ENCODE assay signal across 15 mouse cellular contexts in genomic region chr12:25891391-25892167, GRCm38 (mm10).
DNase-seq lines count a peak whose midpoint lies in the region; ATAC-seq and TF ChIP-seq lines count a peak whose summit lies in the region.
"Had no signal": no experiment of that assay in that cellular context is flagged by ENCODE, and none has a peak within 500 bp of the region (broad histone marks: within the 10 kb centered on the region; RNA-seq: fewer than 3 reads in every experiment).

No protein-coding gene starts in this region.

- H3K27me3 ChIP-seq in midbrain, embryonic 14.5 days (ENCODE audit: control insufficient read depth, insufficient read depth, low read length), result no peaks in the 10 kb centered on the region
- H3K27me3 ChIP-seq in midbrain, embryonic 10.5 days (ENCODE audit: low read depth, poor library complexity, severe bottlenecking), result no peaks in the 10 kb centered on the region
- no peaks in the 10 kb centered on the region for H3K27me3 ChIP-seq in forebrain, embryonic 16.5 days (replicated peaks; ENCODE audit: control insufficient read depth, insufficient read depth, low read length)
- H3K27me3 ChIP-seq: liver, embryonic 12.5 days; megakaryocyte, embryonic 14.5 days; neural tube, embryonic 13.5 days had no signal

- TF ChIP-seq CTCF in gastrocnemius, adult 2 months (IDR thresholded peaks at IDR 0.05), result peak; percentile 9; the same call in 1 of the 2 replicates

- H3K4me1 ChIP-seq in midbrain, embryonic 14.5 days (ENCODE audit: control insufficient read depth, insufficient read depth, low read length), result no peaks in the 10 kb centered on the region
- peaks cover 5% of the 10 kb centered on the region for H3K4me1 ChIP-seq in midbrain, embryonic 10.5 days
- peaks cover 3% of the 10 kb centered on the region; the same call in 1 of the 2 replicates for H3K4me1 ChIP-seq in forebrain, embryonic 16.5 days (replicated peaks; ENCODE audit: control insufficient read depth, insufficient read depth, low read length)
- H3K4me1 ChIP-seq: liver, embryonic 12.5 days; megakaryocyte, embryonic 14.5 days; neural tube, embryonic 13.5 days had no signal

- ATAC-seq in midbrain, embryonic 14.5 days (ENCODE audit: low FRiP score, low TSS enrichment), result no peak
- peak; percentile 18; the same call in 1 of the 2 replicates for ATAC-seq in forebrain, embryonic 16.5 days
- ATAC-seq: liver, embryonic 12.5 days had no signal

- DNase-seq in gastrocnemius, adult 2 months, result no peak
- DNase-seq in gastrocnemius, postnatal 36 days, result no peak
- peak; percentile 18 for DNase-seq in midbrain, embryonic 14.5 days
- DNase-seq in midbrain, embryonic 10.5 days (ENCODE audit: low spot score), result no peak
- DNase-seq in retina, embryonic 14.5 days (ENCODE audit: low spot score), result peak; percentile 14
- no peak for DNase-seq in left cerebral cortex, adult 9 months (ENCODE audit: low spot score in 2 of 2)
- no peak for DNase-seq in layer of hippocampus, adult 11-12 months (ENCODE audit: low spot score)
- DNase-seq: cerebellum, adult 2 months; gastrocnemius, postnatal 14 days; layer of hippocampus, adult 9-11 months; right cerebral cortex, postnatal 4 days had no signal

- no peak overlapping the region for H3K27ac ChIP-seq in gastrocnemius, adult 2 months
- H3K27ac ChIP-seq in midbrain, embryonic 14.5 days (replicated peaks; ENCODE audit: low read depth, low read length), result no peak overlapping the region
- no peak overlapping the region for H3K27ac ChIP-seq in midbrain, embryonic 10.5 days (replicated peaks)
- H3K27ac ChIP-seq in forebrain, embryonic 16.5 days (ENCODE audit: low read length), result peak overlapping the region; percentile 19
- H3K27ac ChIP-seq: liver, embryonic 12.5 days; neural tube, embryonic 13.5 days had no signal

- WGBS in midbrain, embryonic 14.5 days, result 70% methylated on average over 4 of the region's 4 CpGs
- WGBS in midbrain, embryonic 10.5 days, result 76% methylated on average over 4 of the region's 4 CpGs
- 21% methylated on average over 4 of the region's 4 CpGs for WGBS in forebrain, embryonic 16.5 days

- intact Hi-C loops in gastrocnemius, adult 2 months (cut with DNase I), result no loop called here
- intact Hi-C loops in gastrocnemius, postnatal 36 days (cut with DNase I), result no loop called here

- H3K4me3 ChIP-seq in gastrocnemius, adult 2 months, result no peak overlapping the region
- H3K4me3 ChIP-seq in midbrain, embryonic 14.5 days (replicated peaks; ENCODE audit: low read depth, low read length), result no peak overlapping the region
- H3K4me3 ChIP-seq in midbrain, embryonic 10.5 days, result no peak overlapping the region
- H3K4me3 ChIP-seq in forebrain, embryonic 16.5 days (replicated peaks; ENCODE audit: low read length), result no peak overlapping the region
- H3K4me3 ChIP-seq: liver, embryonic 12.5 days; megakaryocyte, embryonic 14.5 days; neural tube, embryonic 13.5 days had no signal

- H3K36me3 ChIP-seq in midbrain, embryonic 14.5 days (ENCODE audit: control insufficient read depth, insufficient read depth, low read length), result no peaks in the 10 kb centered on the region
- no peaks in the 10 kb centered on the region for H3K36me3 ChIP-seq in midbrain, embryonic 10.5 days
- H3K36me3 ChIP-seq in forebrain, embryonic 16.5 days (ENCODE audit: control insufficient read depth, insufficient read depth), result no peaks in the 10 kb centered on the region
- H3K36me3 ChIP-seq: liver, embryonic 12.5 days; neural tube, embryonic 13.5 days had no signal

- H3K4me2 ChIP-seq in midbrain, embryonic 14.5 days (ENCODE audit: low read length), result no peak overlapping the region
- no peak overlapping the region for H3K4me2 ChIP-seq in forebrain, embryonic 16.5 days (ENCODE audit: low read length)
- H3K4me2 ChIP-seq: liver, embryonic 12.5 days; neural tube, embryonic 13.5 days had no signal

- no peak overlapping the region for H3K9ac ChIP-seq in midbrain, embryonic 14.5 days (replicated peaks; ENCODE audit: low read length)
- H3K9ac ChIP-seq in forebrain, embryonic 16.5 days (replicated peaks; ENCODE audit: low read depth, low read length), result no peak overlapping the region
- H3K9ac ChIP-seq: liver, embryonic 12.5 days; neural tube, embryonic 13.5 days had no signal

- no peaks in the 10 kb centered on the region for H3K9me3 ChIP-seq in midbrain, embryonic 14.5 days (ENCODE audit: control insufficient read depth, low read length)
- no peaks in the 10 kb centered on the region for H3K9me3 ChIP-seq in midbrain, embryonic 10.5 days (replicated peaks)
- H3K9me3 ChIP-seq in forebrain, embryonic 16.5 days (ENCODE audit: control insufficient read depth, low read length), result no peaks in the 10 kb centered on the region
- H3K9me3 ChIP-seq: liver, embryonic 12.5 days; megakaryocyte, embryonic 14.5 days; neural tube, embryonic 13.5 days had no signal

Comparison
In these comparisons a context has a peak if more than half of its experiments do, and no peak if none do; other contexts are left out.
1. DNase-seq: peak in midbrain, embryonic 14.5 days (single experiment) and retina, embryonic 14.5 days (single experiment); none in gastrocnemius, adult 2 months (single experiment), gastrocnemius, postnatal 36 days (0 of 2), midbrain, embryonic 10.5 days (single experiment), left cerebral cortex, adult 9 months (0 of 2) and layer of hippocampus, adult 11-12 months (single experiment).